Mouse (Mus musculus) liver, postnatal 0 days (tissue): ENCODE data around the gene Zfp169. TPM values are rescaled to one million over a fixed set of nuclear protein-coding genes. Genes with fewer than 3 reads are reported as not detected.

Experiments
- ATAC-seq: fragments of 200-750 bp; cut with Nextera tagmentation; 2 replicates; pipeline ENCODE4 v1.8.0; 2017; ENCODE audit warnings: mild to moderate bottlenecking, moderate library complexity
- DNase-seq: peaks from one replicate; pipeline ENCODE4 v3.0.0-alpha.2; 2016
- H3K27ac ChIP-seq: fragments of 300-500 bp; sonication (generic); 2 replicates; pipeline ENCODE4 v1.5.1; 2014; ENCODE audit warnings: antibody characterized with exemption, moderate library complexity, mild to moderate bottlenecking, low read depth
- H3K27me3 ChIP-seq: fragments of 300-500 bp; sonication (generic); 2 replicates; pipeline ENCODE4 v1.6.1; 2014; ENCODE audit warnings: low read length, control low read depth, mixed read lengths; ENCODE audit not compliant: insufficient read depth
- H3K36me3 ChIP-seq: fragments of 300-500 bp; sonication (generic); replicated peaks from 2 replicates; pipeline ENCODE4 v1.6.1; 2014; ENCODE audit warnings: mild to moderate bottlenecking, control low read depth, low read length, moderate library complexity, mixed read lengths; ENCODE audit not compliant: insufficient read depth
- H3K4me1 ChIP-seq: fragments of 300-500 bp; sonication (generic); 2 replicates; pipeline ENCODE4 v1.6.1; 2014; ENCODE audit warnings: antibody characterized with exemption, mild to moderate bottlenecking, control low read depth; ENCODE audit not compliant: insufficient read depth
- H3K4me2 ChIP-seq: fragments of 300-500 bp; sonication (generic); 2 replicates; pipeline ENCODE4 v1.6.1; 2014; ENCODE audit warnings: low read depth, mild to moderate bottlenecking, low read length, moderate library complexity, mixed read lengths
- H3K4me3 ChIP-seq: fragments of 300-500 bp; sonication (generic); 2 replicates; pipeline ENCODE4 v1.5.1; 2014; ENCODE audit warnings: low read depth, low read length
- H3K9ac ChIP-seq: fragments of 300-500 bp; sonication (generic); replicated peaks from 2 replicates; pipeline ENCODE4 v1.6.1; 2014; ENCODE audit warnings: mild to moderate bottlenecking, moderate library complexity
- H3K9me3 ChIP-seq: fragments of 300-500 bp; sonication (generic); 2 replicates; pipeline ENCODE4 v1.6.1; 2016; ENCODE audit warnings: mild to moderate bottlenecking, control low read depth, low read length, mixed read lengths
- CTCF ChIP-seq: sonication (generic); IDR thresholded peaks from 2 replicates; pipeline ENCODE4 v1.5.1; 2016; ENCODE audit warnings: antibody characterized with exemption, low read depth
- EP300 ChIP-seq: IDR thresholded peaks from 2 replicates; pipeline ENCODE4 v1.6.1; 2016; ENCODE audit warnings: antibody characterized with exemption, low read depth, mild to moderate bottlenecking
- WGBS: fragments of 180-500 bp; shearing (Covaris S2); extraction: QIAGEN DNeasy Blood & Tissue Kit; methylation state at CpG from one replicate; pipeline ENCODE4 v1.1.7; 2014; ENCODE audit not compliant: insufficient replicate concordance; 5-methylcytosine and 5-hydroxymethylcytosine counted together
- polyA plus RNA-seq: library from polyadenylated mRNA; unstranded; fragments of >200 nt; fragmentation: Nextera tagmentation; extraction: Ambion mirVana; gene quantifications from 2 replicates; pipeline ENCODE4 v1.2.1, GENCODE M21; 2015

The Zfp169 gene
- polyA plus RNA-seq, 1 experiment from 2014 or later: 0.56 TPM

GRCm38 (mm10) chr13:48552181-48553090, 39.2 kb upstream of the Zfp169 start:
- H3K36me3 ChIP-seq: no peaks in the 10 kb centered on the region
- DNase-seq (peak; percentile 56), ATAC-seq (peak; percentile 88)
- H3K27ac ChIP-seq: peak overlapping the region; percentile 85
- H3K9ac ChIP-seq: peak overlapping the region; percentile 9; the same call in 1 of the 2 replicates
- H3K4me1 ChIP-seq: peaks cover 20% of the 10 kb centered on the region
- no peaks in the 10 kb centered on the region for H3K27me3 ChIP-seq
- 52% methylated on average over 21 of the region's 21 CpGs for whole genome bisulfite sequencing
- H3K9me3 ChIP-seq: no peaks in the 10 kb centered on the region
- TF ChIP-seq CTCF: no peak
- TF ChIP-seq EP300: no peak
- H3K4me3 ChIP-seq: no peak overlapping the region
- H3K4me2 ChIP-seq: peak overlapping the region; percentile 45

- Histone ChIP-seq H3K4me3 (no peak overlapping the region), H3K4me1 (peaks cover 35% of the 10 kb centered on the region), H3K27ac (no peak overlapping the region), H3K36me3 (no peaks in the 10 kb centered on the region), H3K27me3 (no peaks in the 10 kb centered on the region), H3K9me3 (no peaks in the 10 kb centered on the region), H3K9ac (no peak overlapping the region), H3K4me2 (no peak overlapping the region)
- ATAC-seq (no peak), DNase-seq (no peak)
- no peak for TF ChIP-seq EP300
- TF ChIP-seq CTCF: no peak
- WGBS: 75% methylated on average over 5 of the region's 5 CpGs
These were observed 35.0 kb upstream of the Zfp169 start for GRCm38 (mm10) chr13:48548296-48548695.

GRCm38 (mm10) chr13:48547623-48548022, 34.4 kb upstream of the Zfp169 start:
- Histone ChIP-seq H3K27ac (no peak overlapping the region), H3K4me3 (no peak overlapping the region), H3K27me3 (no peaks in the 10 kb centered on the region), H3K9me3 (no peaks in the 10 kb centered on the region), H3K4me1 (peaks cover 31% of the 10 kb centered on the region), H3K4me2 (no peak overlapping the region), H3K9ac (no peak overlapping the region), H3K36me3 (no peaks in the 10 kb centered on the region)
- no peak for DNase-seq
- no peak for ATAC-seq
- TF ChIP-seq EP300: no peak
- TF ChIP-seq CTCF: no peak
- WGBS: 86% methylated on average over 6 of the region's 6 CpGs

DNA sequence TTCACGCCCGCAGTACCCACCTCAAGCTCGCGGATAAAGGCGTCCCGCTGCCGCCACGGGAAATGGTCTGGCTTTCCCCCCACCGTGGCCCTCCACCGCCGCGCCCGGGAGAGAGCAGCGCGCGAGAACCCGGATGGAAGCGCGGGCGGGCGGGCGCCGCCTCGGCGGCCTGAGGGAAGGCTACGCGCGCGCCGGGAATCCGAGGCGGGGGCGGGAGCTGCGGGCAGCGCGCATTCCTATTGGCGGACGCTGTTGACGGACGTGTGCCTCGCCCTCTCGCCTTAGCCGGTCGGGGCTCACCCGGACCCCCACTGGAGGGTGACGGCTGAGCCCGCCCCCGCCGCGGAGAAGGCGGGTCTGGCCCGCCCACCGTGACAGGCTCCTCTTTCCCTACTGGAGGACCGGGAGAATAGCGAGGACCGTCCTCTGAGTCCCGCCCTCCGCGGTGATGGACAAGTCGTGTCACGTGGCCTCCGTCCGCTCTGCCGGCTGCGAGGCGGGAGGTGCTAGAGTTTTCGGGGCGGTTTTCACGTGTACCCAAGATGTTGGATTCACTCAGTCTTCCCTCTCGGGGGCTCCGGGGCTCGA, 33.2 kb upstream of the Zfp169 start:
- peak overlapping the region; percentile 84 for H3K4me3 ChIP-seq
- no peaks in the 10 kb centered on the region for H3K9me3 ChIP-seq
- peak overlapping the region; percentile 91 for H3K9ac ChIP-seq
- ATAC-seq: peak; percentile 90
- H3K4me2 ChIP-seq: peak overlapping the region; percentile 75
- H3K36me3 ChIP-seq: no peaks in the 10 kb centered on the region
- H3K27me3 ChIP-seq: no peaks in the 10 kb centered on the region
- WGBS: under 1% methylated on average over 68 of the region's 72 CpGs
- no peak for TF ChIP-seq EP300
- TF ChIP-seq CTCF: 0 out of 2 replicates have a peak, but pooled peaks have one; percentile 3
- DNase-seq: peak; percentile 99
- peak overlapping the region; percentile 98 for H3K27ac ChIP-seq
- peaks cover 19% of the 10 kb centered on the region for H3K4me1 ChIP-seq

GRCm38 (mm10) chr13:48545476-48546281, 32.4 kb upstream of the Zfp169 start:
- Histone ChIP-seq H3K9ac (peak overlapping the region; percentile 91), H3K9me3 (no peaks in the 10 kb centered on the region), H3K36me3 (no peaks in the 10 kb centered on the region), H3K27ac (peak overlapping the region; percentile 98), H3K4me1 (peaks cover 20% of the 10 kb centered on the region), H3K4me3 (peak overlapping the region; percentile 84), H3K4me2 (peak overlapping the region; percentile 75), H3K27me3 (no peaks in the 10 kb centered on the region)
- under 1% methylated on average over 61 of the region's 72 CpGs for whole genome bisulfite sequencing
- peak; percentile 36; the same call in 1 of the 2 replicates for TF ChIP-seq EP300
- no peak for TF ChIP-seq CTCF
- peak; percentile 80 for ATAC-seq
- DNase-seq: peak; percentile 98
